Mouse (Mus musculus) adrenal gland, postnatal 4 days (tissue): ENCODE data around the gene Cnnm2. TPM values are rescaled to one million over a fixed set of nuclear protein-coding genes. Genes with fewer than 3 reads are reported as not detected.
"Not testable (repeated sequence)": the region's sequence is repeated elsewhere in the genome, so short reads cannot be mapped to it uniquely, and the experiment has no call there.

Experiments
- DNase-seq, 2 experiments: peaks; one replicate each; pipeline ENCODE4 v3.0.0; 2021 to 2022; ENCODE audit warnings: low spot score in 2 of 2, mixed read lengths in 2 of 2
- total RNA-seq, 2 experiments: library from RNA; stranded (reverse); gene quantifications; 2 replicates each; pipeline ENCODE4 v1.2.3; 2021

The Cnnm2 gene
- total RNA-seq, 2 experiments from 2014 or later: 13.9 to 15.0 TPM

DNA sequence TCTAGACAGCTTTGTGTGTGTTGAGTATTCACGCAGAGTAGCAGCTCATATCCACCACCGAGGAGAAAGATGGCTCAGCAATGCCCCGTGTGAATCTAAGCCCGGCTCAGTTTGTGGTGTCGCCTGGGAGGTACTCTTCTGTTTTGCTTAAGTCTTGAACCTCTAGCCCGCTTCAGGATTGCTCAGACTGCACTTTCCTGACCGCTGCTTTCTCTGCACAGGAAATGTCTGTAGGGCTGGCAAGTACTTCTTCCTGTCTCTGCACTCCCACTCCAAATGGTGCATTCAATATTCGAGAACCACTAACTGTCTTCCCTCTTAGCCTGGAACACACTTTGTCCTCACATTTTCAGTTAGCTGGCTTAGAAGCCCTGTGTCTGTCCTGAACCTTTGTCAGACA lies 2.3 kb upstream of the Cnnm2 start:
- no peak for DNase-seq

DNA sequence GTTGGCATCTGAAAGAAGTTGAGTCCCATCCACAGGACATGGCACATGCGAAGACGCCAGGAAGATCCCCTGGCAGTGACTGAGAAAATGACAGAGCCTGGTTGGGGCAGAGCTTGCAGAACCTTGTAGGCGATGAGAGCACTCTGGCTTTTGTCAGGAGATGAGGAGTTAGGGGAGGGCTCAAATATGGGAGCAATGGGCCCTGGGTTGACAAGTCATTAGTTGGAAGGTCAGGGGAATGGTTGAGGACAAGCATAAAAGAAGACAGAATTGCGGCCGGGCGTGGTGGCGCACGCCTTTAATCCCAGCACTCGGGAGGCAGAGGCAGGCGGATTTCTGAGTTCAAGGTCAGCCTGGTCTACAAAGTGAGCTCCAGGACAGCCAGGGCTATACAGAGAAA lies 1.5 kb upstream of the Cnnm2 start:
- not testable (repeated sequence) for DNase-seq

DNA sequence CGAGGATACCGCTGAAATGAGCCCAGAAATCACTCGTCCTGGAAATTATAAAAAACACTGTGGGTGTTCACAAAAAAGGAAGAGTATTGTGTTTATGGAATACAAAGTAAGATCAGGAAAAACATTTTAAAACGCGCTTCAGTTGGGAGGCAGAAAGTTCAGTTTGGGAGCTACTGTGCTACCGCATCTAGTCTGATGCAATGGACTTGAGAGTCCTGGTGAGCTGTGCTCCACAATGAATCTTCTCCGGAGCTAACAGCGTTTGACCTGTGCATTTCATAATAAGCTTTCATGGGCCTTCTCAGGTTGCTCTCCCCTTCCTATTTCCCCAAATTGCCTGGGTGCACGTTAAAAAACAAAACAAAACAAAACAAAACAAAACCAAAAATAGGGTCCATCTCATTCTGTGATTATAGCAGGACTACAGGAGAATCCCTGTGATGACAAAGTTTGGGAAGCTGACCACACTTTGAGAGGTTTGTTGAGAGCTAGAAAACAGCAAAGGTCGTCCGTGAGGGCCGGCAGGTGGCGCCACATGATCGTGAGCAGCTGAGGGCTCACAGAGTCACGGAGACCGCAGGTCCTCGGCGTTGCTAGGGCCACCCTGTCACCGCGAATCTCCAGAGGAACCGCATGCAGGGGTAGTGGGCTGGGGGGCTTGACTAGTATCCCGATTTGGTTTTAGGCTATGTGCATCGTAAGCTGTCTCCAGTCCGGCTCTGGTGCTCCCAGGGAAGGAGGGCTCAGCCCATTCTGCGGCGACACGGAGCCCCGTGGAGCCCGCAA lies 828 bp upstream of the Cnnm2 start:
- peak; percentile 73 to 74 for DNase-seq

DNA sequence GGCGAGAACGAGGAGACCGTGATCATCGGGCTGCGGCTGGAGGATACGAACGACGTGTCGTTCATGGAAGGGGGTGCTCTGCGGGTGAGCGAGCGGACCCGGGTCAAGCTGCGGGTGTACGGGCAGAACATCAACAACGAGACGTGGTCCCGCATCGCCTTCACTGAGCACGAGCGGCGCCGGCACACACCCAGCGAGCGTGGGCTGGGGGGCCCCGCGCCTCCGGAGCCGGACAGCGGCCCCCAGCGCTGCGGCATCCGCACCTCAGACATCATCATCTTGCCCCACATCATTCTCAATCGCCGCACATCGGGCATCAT lies 535 bp downstream of the Cnnm2 start:
- no peak for DNase-seq

DNA sequence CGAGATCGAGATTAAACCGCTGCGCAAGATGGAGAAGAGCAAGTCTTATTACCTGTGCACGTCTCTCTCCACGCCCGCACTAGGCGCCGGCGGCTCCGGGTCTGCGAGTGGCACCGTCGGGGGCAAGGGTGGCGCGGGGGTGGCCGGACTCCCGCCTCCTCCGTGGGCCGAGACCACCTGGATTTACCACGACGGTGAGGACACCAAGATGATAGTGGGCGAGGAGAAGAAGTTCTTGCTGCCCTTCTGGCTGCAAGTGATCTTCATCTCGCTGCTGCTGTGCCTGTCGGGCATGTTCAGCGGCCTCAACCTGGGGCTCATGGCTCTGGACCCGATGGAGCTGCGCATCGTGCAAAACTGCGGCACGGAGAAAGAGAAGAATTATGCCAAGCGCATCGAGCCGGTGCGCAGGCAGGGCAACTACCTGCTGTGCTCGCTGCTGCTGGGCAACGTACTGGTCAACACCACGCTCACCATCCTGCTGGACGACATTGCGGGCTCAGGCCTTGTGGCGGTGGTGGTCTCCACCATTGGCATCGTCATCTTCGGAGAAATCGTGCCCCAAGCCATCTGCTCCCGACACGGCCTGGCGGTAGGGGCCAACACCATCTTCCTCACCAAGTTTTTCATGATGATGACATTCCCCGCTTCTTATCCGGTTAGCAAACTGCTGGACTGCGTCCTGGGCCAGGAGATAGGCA lies 1.0 kb downstream of the Cnnm2 start:
- DNase-seq: peak in 1 of 2 experiments; percentile 3

DNA sequence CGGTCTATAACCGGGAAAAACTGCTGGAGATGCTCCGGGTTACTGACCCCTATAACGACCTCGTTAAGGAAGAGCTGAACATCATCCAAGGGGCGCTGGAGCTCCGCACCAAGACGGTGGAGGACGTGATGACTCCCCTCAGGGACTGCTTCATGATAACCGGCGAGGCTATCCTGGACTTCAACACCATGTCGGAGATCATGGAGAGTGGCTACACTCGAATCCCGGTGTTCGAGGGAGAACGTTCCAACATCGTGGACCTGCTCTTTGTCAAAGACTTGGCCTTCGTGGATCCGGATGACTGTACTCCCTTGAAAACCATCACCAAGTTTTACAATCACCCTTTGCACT lies 1.6 kb downstream of the Cnnm2 start:
- DNase-seq: no peak

DNA sequence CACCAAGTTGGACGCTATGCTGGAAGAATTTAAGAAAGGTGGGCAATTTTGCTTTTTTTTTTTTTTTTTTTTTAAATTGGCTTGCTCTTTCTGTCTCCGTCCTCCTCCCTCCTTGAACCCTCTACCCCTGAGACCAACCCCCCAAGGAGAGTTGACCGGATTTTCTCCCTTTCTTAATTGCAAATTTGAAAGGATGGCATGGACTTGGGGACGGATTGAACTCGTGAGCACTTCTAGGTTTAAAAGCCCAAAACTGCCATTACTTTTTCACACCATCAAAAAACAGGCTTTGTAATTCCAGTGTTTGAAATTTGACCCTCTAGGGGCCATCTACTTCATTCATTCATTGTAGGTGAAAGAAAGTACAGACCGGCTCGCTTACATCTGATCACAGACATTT lies 2.0 kb downstream of the Cnnm2 start:
- no peak for DNase-seq

DNA sequence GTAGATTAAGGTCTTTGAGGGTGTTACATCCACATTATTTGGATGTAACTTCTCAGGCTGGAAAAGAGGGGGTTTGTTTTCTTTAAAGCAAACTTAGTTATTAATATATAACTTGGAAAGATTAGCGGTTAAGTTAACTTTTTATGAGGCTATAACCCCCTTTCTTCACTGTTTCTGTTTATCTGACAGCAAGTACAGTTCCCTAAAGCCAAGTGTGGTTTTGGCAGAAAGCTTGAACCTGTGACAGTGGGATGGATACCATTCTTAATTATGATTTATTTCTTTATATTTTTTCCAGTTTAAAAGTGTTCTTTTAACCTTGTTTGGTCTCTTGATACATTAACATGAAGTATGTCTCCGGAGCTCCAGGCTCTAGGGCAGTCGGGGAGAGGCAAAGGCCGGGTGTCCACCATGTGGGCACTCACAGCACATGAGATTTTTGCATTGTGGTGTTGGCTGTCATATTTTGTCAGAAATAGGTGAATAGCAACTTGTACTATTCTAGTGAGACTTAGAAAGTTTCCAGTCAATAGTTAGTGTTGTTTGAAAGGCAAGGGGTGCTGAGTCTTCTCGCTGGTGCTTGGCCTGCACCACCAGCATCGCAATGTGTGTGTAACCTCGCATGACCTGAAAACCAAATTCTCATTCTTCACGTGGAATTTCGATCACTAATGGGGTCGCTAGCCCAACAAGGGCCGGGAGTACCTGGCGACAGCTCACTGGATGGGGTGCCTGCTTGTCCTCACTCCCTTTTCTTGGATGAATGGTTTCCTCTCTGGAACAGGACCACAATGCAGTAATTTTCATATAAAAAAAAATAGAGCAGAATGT lies 2.8 kb downstream of the Cnnm2 start:
- no peak for DNase-seq

DNA sequence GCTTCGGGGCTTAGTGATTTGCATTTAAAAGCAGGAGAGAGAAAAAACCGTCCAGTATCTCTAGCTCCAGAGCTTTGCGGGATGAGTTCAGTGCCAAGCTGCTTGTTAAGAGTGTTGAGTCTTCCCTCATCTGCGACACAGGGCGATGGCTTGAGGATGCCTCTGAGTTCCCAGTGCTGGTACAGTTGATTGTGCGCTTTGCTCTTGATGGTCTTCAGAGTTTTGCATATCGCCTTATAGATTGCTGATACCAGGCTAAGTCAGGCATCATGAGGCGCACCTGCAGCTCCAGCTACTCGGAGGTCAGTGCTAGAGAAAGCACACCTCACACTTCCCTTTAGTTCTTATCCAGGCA lies 3.3 kb downstream of the Cnnm2 start:
- no peak for DNase-seq

DNA sequence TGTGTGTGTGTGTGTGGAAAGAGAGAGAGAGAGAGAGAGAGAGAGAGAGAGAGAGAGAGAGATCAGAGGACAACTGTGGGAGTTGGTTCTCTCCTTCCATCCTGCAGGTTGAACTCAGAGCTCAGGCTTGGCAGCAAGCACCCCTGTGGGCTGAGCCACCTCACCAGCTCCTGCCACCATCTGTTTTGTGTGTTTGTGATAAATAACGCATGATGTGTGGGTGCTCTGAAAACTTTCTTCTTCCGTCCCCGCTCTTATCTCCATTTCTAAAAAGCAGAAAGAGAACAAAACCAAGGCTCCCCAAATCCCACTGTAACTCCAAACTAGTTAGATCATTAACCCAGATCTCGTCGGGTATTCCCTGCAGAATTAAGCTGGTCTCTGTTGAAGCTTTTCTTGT lies 4.7 kb downstream of the Cnnm2 start:
- no peak for DNase-seq

DNA sequence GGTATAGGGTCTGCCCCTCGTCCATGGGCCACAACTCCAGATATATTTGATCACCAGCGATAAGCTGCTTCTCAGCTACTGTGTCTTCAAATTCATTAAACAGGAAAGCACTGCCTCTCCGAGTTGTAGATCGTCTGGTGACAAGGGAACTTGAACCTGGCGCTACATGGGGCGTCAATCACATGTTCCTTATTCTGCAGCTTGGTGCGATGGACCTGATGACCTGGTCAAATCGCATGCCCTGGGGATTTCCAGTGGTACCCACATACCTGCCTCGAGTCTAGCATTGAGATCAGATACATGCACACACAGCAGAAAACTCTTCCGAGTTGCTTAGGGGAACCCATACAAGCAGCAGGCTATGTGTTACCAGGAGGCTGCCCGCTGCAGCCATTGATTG lies 8.4 kb downstream of the Cnnm2 start:
- DNase-seq: no peak

DNA sequence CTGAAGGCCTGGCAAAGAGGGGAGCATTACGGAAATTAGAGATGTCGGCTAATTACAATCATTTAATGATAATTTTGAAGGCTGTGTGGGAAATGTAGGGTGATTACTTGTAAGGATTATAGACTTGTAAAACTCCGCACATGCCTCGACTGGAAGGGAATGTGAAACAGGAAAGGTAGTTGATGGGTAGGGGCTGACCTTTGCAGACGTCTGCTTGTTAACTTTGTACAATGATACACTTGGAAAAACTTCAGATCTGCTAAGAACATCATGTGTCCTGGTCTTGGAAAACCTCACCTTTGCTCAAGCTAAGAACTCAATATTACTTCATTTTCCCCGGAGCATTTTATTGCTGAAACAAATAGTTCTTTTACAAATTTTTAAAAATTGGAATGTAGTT lies 10.4 kb downstream of the Cnnm2 start:
- DNase-seq: no peak

DNA sequence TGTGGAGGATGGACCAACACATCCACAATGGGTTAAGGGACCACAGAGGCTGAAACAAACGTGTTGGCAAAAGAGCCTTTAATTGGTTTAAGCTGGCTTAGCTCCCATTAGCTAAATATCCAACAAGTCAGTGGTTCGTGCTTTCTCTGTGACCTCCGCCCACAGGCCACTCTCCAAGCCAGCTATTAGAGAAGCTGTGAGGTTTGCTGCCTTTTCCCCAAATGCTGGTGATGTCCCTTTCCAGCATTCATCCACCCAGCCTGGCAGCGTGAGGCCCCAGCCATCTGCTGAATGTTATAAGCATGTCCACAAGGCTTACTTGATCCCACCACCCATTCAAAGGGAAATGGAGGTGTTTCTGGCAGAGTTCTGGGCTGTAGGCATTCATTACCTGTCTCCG lies 15.0 kb downstream of the Cnnm2 start:
- no peak for DNase-seq

DNA sequence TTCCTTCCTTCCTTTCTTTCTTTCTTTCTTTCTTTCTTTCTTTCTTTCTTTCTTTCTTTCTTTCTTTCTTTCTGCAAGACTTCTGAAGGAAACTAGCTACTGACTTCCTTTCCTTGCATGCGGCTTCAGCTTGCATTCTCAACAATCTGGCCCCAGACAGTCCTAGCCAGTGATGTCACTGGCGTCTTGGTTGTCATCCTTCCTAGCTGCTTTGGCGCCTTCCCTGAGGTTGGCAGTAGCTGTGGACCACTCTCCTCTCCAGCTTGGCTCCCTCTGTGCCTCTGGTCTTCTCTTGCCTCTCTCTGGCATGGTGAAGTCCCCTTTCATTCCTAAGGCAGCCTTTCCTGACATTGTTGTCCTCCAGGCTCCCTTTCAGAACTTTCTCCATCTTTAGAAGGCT lies 15.5 kb downstream of the Cnnm2 start:
- no peak for DNase-seq

DNA sequence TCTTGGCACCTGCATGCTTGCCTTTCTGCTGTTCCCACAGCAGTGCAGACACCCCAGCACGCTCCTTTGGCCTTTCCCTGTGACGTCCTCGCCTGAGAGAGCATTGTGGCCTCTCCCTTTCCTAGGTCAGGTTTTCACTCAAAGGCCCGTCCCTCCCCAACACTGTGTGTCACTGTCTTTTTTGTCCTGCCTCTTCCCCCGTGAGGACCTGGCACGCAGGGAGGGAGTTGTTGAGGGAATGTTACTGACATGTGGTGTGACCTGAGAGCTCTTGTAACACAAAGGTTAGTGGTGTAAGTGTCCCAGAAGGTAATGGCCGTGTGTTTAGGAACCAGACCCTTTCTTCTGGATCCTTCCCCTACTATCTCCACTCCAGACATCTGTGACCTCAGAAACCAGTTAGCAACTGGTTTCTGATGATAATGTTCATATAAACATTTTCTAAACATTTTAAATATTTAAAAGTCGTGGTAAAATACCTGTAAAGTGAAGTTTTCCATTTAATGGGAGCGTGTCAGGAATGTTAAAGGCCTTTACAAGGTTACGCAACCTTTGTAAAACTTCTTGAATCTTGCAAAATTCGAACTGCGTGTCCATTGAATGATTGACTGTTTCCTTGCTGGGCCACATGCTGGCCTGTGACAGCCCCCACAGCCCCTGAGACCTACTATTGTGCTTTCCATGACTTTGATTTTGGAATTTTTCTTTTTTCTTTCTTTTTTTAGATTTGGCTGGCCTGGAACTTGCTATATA lies 16.7 kb downstream of the Cnnm2 start:
- DNase-seq: no peak

DNA sequence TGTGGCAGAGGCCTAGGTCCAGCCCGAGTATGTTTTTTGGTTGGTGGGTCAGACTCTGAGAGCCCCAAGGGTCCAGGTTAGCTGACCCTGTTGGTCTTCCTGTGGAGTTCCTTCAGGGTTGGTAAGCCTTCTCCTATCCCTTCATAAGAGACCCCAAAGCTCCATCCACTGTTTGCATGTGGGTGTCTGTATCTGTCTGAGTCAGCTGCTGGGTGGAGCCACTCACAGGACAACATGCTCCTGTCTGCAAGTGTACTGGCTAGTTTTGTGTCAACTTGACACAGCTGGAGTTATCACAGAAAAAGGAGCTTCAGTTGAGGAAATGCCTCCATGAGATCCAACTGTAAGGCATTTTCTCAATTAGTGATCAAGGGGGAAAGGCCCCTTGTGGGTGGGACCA lies 17.7 kb downstream of the Cnnm2 start:
- DNase-seq: not testable (repeated sequence)

DNA sequence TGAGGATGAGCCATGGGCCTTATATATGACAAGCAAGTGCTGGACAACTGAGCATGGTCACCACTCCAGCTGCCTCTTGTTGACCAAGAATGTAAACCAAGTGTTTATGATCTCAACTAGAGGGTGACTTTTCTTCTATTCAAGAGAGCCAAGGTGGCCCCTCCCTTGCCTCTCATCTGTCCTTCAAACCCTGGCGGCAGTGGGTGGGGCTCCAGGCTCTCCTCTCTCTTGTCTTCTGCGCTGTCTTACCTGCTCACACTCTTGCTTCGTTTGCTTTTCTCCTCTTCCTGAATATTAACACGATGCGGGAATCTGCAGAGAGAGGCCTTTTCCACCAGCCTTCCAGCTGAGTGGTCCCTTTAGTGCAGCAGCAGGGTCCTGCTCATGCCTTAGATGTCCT lies 22.6 kb downstream of the Cnnm2 start:
- DNase-seq: no peak

DNA sequence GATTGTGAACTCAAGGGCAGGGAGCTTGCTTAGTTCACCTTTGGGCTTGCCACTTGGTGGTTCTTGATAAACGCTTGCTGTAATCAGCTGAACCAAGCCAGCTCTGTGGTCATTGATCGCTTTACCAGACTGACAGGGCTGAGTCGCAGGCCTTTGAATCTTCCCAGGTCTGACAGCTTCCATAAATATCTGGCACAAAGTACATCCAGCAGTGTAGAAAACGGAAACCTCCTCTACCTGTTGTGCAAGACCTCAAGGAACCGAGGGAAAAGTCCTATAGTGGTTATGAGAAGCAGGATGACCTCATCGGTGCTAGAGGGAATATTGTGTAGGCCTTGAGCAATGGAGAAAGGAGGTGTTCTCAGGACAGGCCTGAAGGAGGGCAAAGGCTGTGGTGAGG lies 23.1 kb downstream of the Cnnm2 start:
- no peak for DNase-seq

DNA sequence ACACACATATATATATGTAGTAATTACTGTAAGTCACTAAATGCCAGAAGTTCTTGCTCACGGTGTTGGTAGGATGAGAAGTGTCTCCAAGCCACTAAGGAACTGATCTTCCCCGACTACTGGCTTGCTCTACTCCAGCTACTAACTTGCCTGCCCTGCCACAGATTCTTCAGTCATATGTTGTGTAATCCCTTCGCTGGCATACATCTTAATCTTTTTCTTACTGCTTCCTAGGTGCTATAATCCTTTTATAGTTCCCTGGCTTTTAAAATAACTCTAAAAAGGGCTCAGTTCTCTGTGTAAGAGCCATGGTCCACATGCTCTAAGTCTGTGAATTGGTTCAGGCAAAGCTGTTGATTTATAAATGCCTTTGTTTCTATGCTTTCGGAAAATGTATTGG lies 24.2 kb downstream of the Cnnm2 start:
- no peak for DNase-seq

DNA sequence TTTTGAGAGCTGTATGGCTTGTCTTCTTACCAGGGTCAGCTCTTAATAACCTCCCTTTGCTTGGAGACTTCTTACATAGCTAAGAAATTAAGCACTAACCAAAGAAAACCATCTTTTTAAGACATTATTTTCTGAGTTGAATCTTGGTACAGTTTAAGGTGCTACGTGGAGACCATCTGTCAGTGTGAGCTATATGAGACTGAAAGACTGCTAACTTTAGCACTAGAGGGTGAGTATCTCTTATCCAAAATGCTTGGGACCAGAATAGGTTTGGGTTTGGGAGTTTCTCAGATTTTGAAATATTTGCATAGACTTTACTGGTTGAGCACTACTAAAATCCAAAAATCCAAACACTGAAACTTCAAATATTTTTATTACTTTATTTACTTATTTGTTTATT lies 28.4 kb downstream of the Cnnm2 start:
- no peak for DNase-seq

DNA sequence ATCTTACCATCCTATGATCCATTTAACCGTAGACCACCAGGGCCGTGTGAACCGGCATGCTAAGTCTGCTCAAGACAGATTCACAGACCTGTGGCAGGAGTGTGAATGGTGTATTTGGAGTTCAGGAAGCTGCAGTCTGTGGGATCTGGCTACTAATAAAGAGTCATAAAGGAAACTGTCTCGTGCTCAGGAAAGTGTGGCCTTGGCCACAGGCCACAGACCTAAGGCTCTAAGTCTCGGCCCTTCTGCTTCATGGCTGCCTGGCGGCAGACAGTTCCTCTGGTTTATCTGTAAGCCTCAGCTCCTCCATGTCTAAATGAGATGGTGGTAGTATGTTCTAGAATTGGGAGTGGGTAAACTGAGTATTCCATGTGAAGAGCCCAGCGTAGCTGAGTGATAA lies 30.0 kb downstream of the Cnnm2 start:
- no peak for DNase-seq

DNA sequence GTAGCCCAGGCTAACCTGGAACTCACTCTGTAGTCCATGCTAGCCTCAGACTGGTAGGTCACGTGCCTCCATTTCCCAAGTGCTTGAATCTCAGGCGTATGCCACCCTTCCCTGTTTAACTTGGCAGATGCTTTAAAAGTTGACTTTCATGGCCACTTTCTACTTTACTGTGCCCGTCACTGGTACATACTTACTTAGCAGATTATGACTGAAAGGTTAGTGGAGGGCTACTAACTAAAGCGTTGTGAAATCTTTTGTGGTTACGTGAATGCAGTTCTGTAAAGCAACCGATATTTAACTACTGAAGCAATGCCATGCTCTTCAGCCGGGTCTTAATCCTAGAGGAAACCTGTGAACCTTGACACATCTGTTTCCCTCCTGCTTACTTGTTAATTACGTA lies 30.5 kb downstream of the Cnnm2 start:
- DNase-seq: no peak
